Mouse (Mus musculus): ENCODE data around the gene Oaz3. TPM values are rescaled to one million over a fixed set of nuclear protein-coding genes. Genes with fewer than 3 reads are reported as not detected.

The Oaz3 gene
- polyA plus RNA-seq, 2 experiments = 0.02 TPM; not detected in 1

- peak; percentile 39; the same call in 1 of the 2 replicates for ATAC-seq (ENCODE audit: insufficient read depth)
- peaks cover 4% of the 10 kb centered on the region for H3K27me3 ChIP-seq (ENCODE audit: control insufficient read depth, insufficient read depth, low read length)
- H3K4me3 ChIP-seq (ENCODE audit: insufficient read depth in 1 of 2, low read depth in 2 of 2, low read length in 2 of 2) = 0 out of 4 replicates have a peak overlapping the region, but pooled peaks have one; percentile 1 to 5
- H3K4me2 ChIP-seq (ENCODE audit: low read depth) = peak overlapping the region; percentile 38
- H3K9ac ChIP-seq (replicated peaks) = no peak overlapping the region
- no peaks in the 10 kb centered on the region for H3K9me3 ChIP-seq (ENCODE audit: control insufficient read depth, low read length)
- H3K27ac ChIP-seq = no peak overlapping the region
- H3K4me1 ChIP-seq (replicated peaks; ENCODE audit: control insufficient read depth in 2 of 2, insufficient read depth in 2 of 2, low read length in 1 of 2) = 0 out of 4 replicates have a peak, but pooled peaks cover 0 to 4% of the 10 kb centered on the region in 2 experiments
- H3K36me3 ChIP-seq (replicated peaks; ENCODE audit: control insufficient read depth, insufficient read depth, low read depth) = no peaks in the 10 kb centered on the region
- TF ChIP-seq EP300 (IDR thresholded peaks at IDR 0.05; ENCODE audit: low read depth) (no peak), CTCF (IDR thresholded peaks at IDR 0.05; ENCODE audit: low read depth) (peak; percentile 86)
- 3% methylated on average over 12 of the region's 12 CpGs for WGBS (ENCODE audit: insufficient replicate concordance)
- peak; percentile 72 to 79 (median 72) for DNase-seq (ENCODE audit: low read depth in 3 of 3, low spot score in 3 of 3)
Measured at GRCm38 (mm10) chr3:94456529-94457000, 12.8 kb upstream of the Oaz3 start.

- no peak overlapping the region for H3K9ac ChIP-seq (replicated peaks)
- TF ChIP-seq CTCF (IDR thresholded peaks at IDR 0.05; ENCODE audit: low read depth) (no peak), EP300 (IDR thresholded peaks at IDR 0.05; ENCODE audit: low read depth) (no peak)
- no peak for ATAC-seq (ENCODE audit: insufficient read depth)
- no peaks in the 10 kb centered on the region for H3K9me3 ChIP-seq (ENCODE audit: control insufficient read depth, low read length)
- no peak overlapping the region for H3K27ac ChIP-seq
- H3K4me2 ChIP-seq (ENCODE audit: low read depth) = no peak overlapping the region
- 85% methylated on average over 2 of the region's 2 CpGs for WGBS (ENCODE audit: insufficient replicate concordance)
- DNase-seq (ENCODE audit: low read depth in 3 of 3, low spot score in 3 of 3) = no peak
- H3K36me3 ChIP-seq (replicated peaks; ENCODE audit: control insufficient read depth, insufficient read depth, low read depth) = peaks cover 26% of the 10 kb centered on the region
- H3K4me3 ChIP-seq (ENCODE audit: insufficient read depth in 1 of 2, low read depth in 2 of 2, low read length in 2 of 2) = no peak overlapping the region
- H3K4me1 ChIP-seq (replicated peaks; ENCODE audit: control insufficient read depth in 2 of 2, insufficient read depth in 2 of 2, low read length in 1 of 2) = peaks cover under 1 to 2% of the 10 kb centered on the region in 2 experiments; a peak in 1 of 4 replicates
- no peaks in the 10 kb centered on the region for H3K27me3 ChIP-seq (ENCODE audit: control insufficient read depth, insufficient read depth, low read length)
Measured at GRCm38 (mm10) chr3:94449377-94449776, 5.7 kb upstream of the Oaz3 start.

- peak within 1 kb of the TSS; percentile 50; the same call in 1 of the 2 replicates for H3K27ac ChIP-seq
- H3K4me3 ChIP-seq (ENCODE audit: insufficient read depth in 1 of 2, low read depth in 2 of 2, low read length in 2 of 2) = peak within 1 kb of the TSS; percentile 76 to 97
- WGBS (ENCODE audit: insufficient replicate concordance) = under 1% methylated on average over 39 of the region's 39 CpGs
- TF ChIP-seq CTCF (IDR thresholded peaks at IDR 0.05; ENCODE audit: low read depth) = no peak
- TF ChIP-seq EP300 (IDR thresholded peaks at IDR 0.05; ENCODE audit: low read depth) = no peak
- H3K9me3 ChIP-seq (ENCODE audit: control insufficient read depth, low read length) = no peaks in the 10 kb centered on the region
- DNase-seq (ENCODE audit: low read depth in 3 of 3, low spot score in 3 of 3) (peak; percentile 81 to 85 (median 84)), ATAC-seq (ENCODE audit: insufficient read depth) (peak; percentile 99)
- H3K36me3 ChIP-seq (replicated peaks; ENCODE audit: control insufficient read depth, insufficient read depth, low read depth) = peaks cover 22% of the 10 kb centered on the region
- peaks cover 3 to 4% of the 10 kb centered on the region in 2 experiments; a peak in 2 of 4 replicates for H3K4me1 ChIP-seq (replicated peaks; ENCODE audit: control insufficient read depth in 2 of 2, insufficient read depth in 2 of 2, low read length in 1 of 2)
- no peaks in the 10 kb centered on the region for H3K27me3 ChIP-seq (ENCODE audit: control insufficient read depth, insufficient read depth, low read length)
- H3K9ac ChIP-seq (replicated peaks) = peak within 1 kb of the TSS; percentile 83
- peak within 1 kb of the TSS; percentile 81 for H3K4me2 ChIP-seq (ENCODE audit: low read depth)
Measured at GRCm38 (mm10) chr3:94442951-94443596, 641 bp downstream of the Oaz3 start, which contains the start of gene Mrpl9. Gene Mrpl9 (plus strand): TSS chr3:94443318.

GRCm38 (mm10) chr3:94441182-94441581 is 2.5 kb downstream of the Oaz3 start:
- Histone ChIP-seq H3K4me2 (ENCODE audit: low read depth) (no peak overlapping the region), H3K4me1 (replicated peaks; ENCODE audit: control insufficient read depth in 2 of 2, insufficient read depth in 2 of 2, low read length in 1 of 2) (peaks cover 3 to 4% of the 10 kb centered on the region in 2 experiments; a peak in 2 of 4 replicates), H3K4me3 (ENCODE audit: insufficient read depth in 1 of 2, low read depth in 2 of 2, low read length in 2 of 2) (no peak overlapping the region), H3K27me3 (ENCODE audit: control insufficient read depth, insufficient read depth, low read length) (no peaks in the 10 kb centered on the region), H3K9ac (replicated peaks) (no peak overlapping the region), H3K36me3 (replicated peaks; ENCODE audit: control insufficient read depth, insufficient read depth, low read depth) (peaks cover 8% of the 10 kb centered on the region), H3K27ac (no peak overlapping the region), H3K9me3 (ENCODE audit: control insufficient read depth, low read length) (no peaks in the 10 kb centered on the region)
- 33% methylated on average over 3 of the region's 3 CpGs for WGBS (ENCODE audit: insufficient replicate concordance)
- ATAC-seq (ENCODE audit: insufficient read depth) (no peak), DNase-seq (ENCODE audit: low read depth in 3 of 3, low spot score in 3 of 3) (no peak)
- TF ChIP-seq CTCF (IDR thresholded peaks at IDR 0.05; ENCODE audit: low read depth) (peak; percentile 23; the same call in 1 of the 2 replicates), EP300 (IDR thresholded peaks at IDR 0.05; ENCODE audit: low read depth) (no peak)

- Histone ChIP-seq H3K4me3 (ENCODE audit: insufficient read depth in 1 of 2, low read depth in 2 of 2, low read length in 2 of 2) (no peak overlapping the region), H3K4me2 (ENCODE audit: low read depth) (no peak overlapping the region), H3K9ac (replicated peaks) (no peak overlapping the region), H3K4me1 (replicated peaks; ENCODE audit: control insufficient read depth in 2 of 2, insufficient read depth in 2 of 2, low read length in 1 of 2) (no peaks in the 10 kb centered on the region), H3K27me3 (ENCODE audit: control insufficient read depth, insufficient read depth, low read length) (no peaks in the 10 kb centered on the region), H3K36me3 (replicated peaks; ENCODE audit: control insufficient read depth, insufficient read depth, low read depth) (no peaks in the 10 kb centered on the region), H3K27ac (no peak overlapping the region), H3K9me3 (ENCODE audit: control insufficient read depth, low read length) (no peaks in the 10 kb centered on the region)
- DNase-seq (ENCODE audit: low read depth in 3 of 3, low spot score in 3 of 3) (no peak), ATAC-seq (ENCODE audit: insufficient read depth) (no peak)
- WGBS (ENCODE audit: insufficient replicate concordance) = 70% methylated on average over 9 of the region's 9 CpGs
- TF ChIP-seq CTCF (IDR thresholded peaks at IDR 0.05; ENCODE audit: low read depth) (no peak), EP300 (IDR thresholded peaks at IDR 0.05; ENCODE audit: low read depth) (no peak)
Measured at GRCm38 (mm10) chr3:94436420-94436819, 7.3 kb downstream of the Oaz3 start.
